Mouse (Mus musculus) kidney, adult 2 months (tissue): Measurements from ENCODE around the gene Ssna1. TPM values are rescaled to one million over a fixed set of nuclear protein-coding genes. Genes with fewer than 3 reads are reported as not detected.
A peak's percentile ranks its signal among the peaks of the same experiment; 100 is the strongest.
"Not testable (repeated sequence)": the region's sequence is repeated elsewhere in the genome, so short reads cannot be mapped to it uniquely, and the experiment has no call there.

Experiments
- DNase-seq: peaks from one replicate; pipeline ENCODE4 v3.0.0; 2021
- H3K27ac ChIP-seq: fragments of 200-500 bp; 2 replicates; pipeline ENCODE4 v1.5.1; 2012; ENCODE audit warnings: low read depth, low read length, control low read depth, inconsistent platforms; ENCODE audit not compliant: insufficient read depth
- H3K27me3 ChIP-seq: fragments of 200-500 bp; replicated peaks from 2 replicates; pipeline ENCODE4 v1.6.1; 2012; ENCODE audit warnings: mild to moderate bottlenecking, moderate library complexity, low read length, inconsistent platforms; ENCODE audit not compliant: control insufficient read depth, insufficient read depth
- H3K36me3 ChIP-seq: fragments of 200-500 bp; 2 replicates; pipeline ENCODE4 v1.6.1; 2012; ENCODE audit warnings: mild to moderate bottlenecking, moderate library complexity, low read length, inconsistent platforms; ENCODE audit not compliant: control insufficient read depth, insufficient read depth
- H3K4me1 ChIP-seq: fragments of 200-500 bp; 2 replicates; pipeline ENCODE4 v1.6.1; 2011; ENCODE audit warnings: low read length; ENCODE audit not compliant: control insufficient read depth, insufficient read depth
- H3K4me3 ChIP-seq: fragments of 200-500 bp; 2 replicates; pipeline ENCODE4 v1.5.1; 2011; ENCODE audit warnings: mild to moderate bottlenecking, low read depth, low read length, control low read depth; ENCODE audit not compliant: insufficient read depth
- CTCF ChIP-seq: fragments of 200-500 bp; conservative IDR thresholded peaks from 2 replicates; pipeline ENCODE4 v1.5.1; 2011; ENCODE audit warnings: low read depth, mild to moderate bottlenecking, control low read depth, low read length, moderate library complexity, mixed read lengths; ENCODE audit not compliant: insufficient read depth, insufficient read length
- POLR2A ChIP-seq: fragments of 200-500 bp; IDR thresholded peaks from one replicate; pipeline ENCODE4 v1.6.1; 2011; ENCODE audit warnings: low read depth, low read length, control low read depth
- WGBS: fragments of 180-500 bp; shearing (Covaris S2); methylation state at CpG from one replicate; pipeline ENCODE4 v1.1.7; 2018; 5-methylcytosine and 5-hydroxymethylcytosine counted together
- polyA plus RNA-seq: library from polyadenylated mRNA; depleted of rRNA; stranded (reverse); fragments of >200 nt; gene quantifications from 2 replicates; pipeline ENCODE4 v1.2.3, GENCODE M21; 2012

Ssna1 gene
- polyA plus RNA-seq, 1 experiment, result 48.8 TPM

DNA sequence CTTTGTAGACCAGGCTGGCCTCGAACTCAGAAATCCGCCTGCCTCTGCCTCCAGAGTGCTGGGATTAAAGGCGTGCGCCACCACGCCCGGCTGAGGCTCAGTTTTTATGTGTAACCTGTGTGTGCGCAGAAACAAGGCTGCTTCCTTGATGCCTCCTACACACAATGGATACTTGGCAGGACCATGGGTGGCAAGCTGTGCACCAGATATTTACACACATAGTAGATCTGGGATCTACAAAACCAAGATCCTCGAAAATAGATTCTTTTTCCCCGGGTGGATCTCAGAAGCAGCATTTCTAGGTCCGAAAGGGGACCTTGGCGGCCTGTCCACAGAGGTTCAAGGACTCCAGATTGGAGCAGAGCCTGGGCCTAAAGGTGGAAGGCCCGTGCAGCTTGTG is 10.4 kb downstream of the Ssna1 start:
- Histone ChIP-seq H3K27me3 (no peaks in the 10 kb centered on the region), H3K36me3 (no peaks in the 10 kb centered on the region), H3K27ac (peak overlapping the region; percentile 72), H3K4me1 (peaks cover 9% of the 10 kb centered on the region; the same call in 1 of the 2 replicates), H3K4me3 (peak overlapping the region; percentile 52)
- no peak for DNase-seq
- 51% methylated on average over 12 of the region's 12 CpGs for WGBS
- TF ChIP-seq CTCF, result no peak
- TF ChIP-seq POLR2A, result no peak

DNA sequence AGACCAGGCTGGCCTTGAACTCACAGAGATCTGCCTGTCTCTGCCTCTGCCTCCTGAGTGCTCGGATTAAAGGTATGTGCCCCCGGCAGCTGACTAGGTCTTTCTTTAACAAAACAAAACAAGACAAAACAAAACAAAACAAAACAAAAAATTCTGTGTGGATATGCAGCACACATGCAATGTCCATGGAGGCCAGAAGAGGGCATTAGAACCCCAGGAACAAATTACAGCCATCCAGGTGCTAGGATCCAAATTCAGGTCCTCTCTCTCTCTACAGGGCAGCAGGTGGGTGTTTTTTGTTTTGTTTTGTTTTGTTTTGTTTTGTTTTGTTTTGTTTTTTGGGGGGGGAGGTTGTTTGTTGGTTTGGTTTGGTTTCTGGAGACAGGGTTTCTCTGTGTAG is 13.4 kb downstream of the Ssna1 start:
- WGBS, result 55% methylated on average over 2 of the region's 2 CpGs
- H3K36me3 ChIP-seq, result no peaks in the 10 kb centered on the region
- no peak for DNase-seq
- H3K27me3 ChIP-seq, result no peaks in the 10 kb centered on the region
- TF ChIP-seq POLR2A (no peak), CTCF (peak; percentile 46)
- H3K4me1 ChIP-seq, result peaks cover 12% of the 10 kb centered on the region; the same call in 1 of the 2 replicates
- no peak overlapping the region for H3K27ac ChIP-seq
- H3K4me3 ChIP-seq, result no peak overlapping the region

DNA sequence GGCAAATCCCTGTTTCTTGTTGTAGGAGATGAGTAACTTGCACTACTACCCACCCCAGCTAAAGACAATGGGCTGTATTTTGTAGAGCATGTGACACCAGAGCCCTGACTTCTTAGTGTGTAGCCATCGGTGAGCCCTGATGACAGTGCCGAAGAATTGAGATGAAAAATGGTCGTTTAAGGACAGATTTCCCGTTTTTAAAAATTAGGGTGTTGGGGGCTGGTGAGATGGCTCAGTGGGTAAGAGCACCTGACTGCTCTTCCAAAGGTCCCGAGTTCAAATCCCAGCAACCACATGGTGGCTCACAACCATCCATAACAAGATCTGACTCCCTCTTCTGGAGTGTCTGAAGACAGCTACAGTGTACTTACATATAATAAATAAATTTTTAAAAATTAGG is 15.0 kb downstream of the Ssna1 start:
- H3K27ac ChIP-seq, H3K4me3 ChIP-seq, H3K36me3 ChIP-seq, H3K27me3 ChIP-seq, DNase-seq: not testable (repeated sequence)
- H3K4me1 ChIP-seq, result peaks cover 12% of the 10 kb centered on the region; the same call in 1 of the 2 replicates
- 83% methylated on average over 5 of the region's 5 CpGs for WGBS

DNA sequence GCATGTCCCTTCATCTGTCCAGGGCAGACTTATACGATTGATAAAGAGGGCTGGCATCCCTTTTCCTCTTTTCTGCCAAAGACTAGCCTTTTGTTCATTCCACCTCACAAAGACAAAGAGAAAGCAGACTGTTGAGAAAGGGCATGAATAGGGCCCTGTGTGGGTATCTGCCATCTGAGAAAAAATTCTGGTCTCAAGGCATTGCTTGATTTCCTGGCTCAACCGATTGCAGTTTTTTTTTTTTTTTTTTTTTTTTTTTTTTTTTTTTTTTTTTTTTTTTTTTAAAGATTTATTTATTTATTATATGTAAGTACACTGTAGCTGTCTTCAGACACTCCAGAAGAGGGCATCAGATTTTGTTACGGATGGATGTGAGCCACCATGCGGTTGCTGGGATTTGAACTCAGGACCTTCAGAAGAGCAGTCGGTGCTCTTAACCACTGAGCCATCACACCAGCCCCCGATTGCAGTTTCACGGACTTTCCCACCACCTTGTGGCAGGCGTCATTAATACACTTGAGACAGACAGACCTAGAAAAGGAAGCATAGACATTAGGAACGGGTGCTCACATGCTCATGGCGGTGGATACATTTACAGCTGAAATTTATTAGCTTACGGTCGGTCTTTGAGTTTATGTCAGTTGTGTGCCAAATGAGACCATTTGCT is 15.7 kb downstream of the Ssna1 start:
- H3K4me3 ChIP-seq, result peak overlapping the region; percentile 89; the same call in 1 of the 2 replicates
- WGBS, result 44% methylated on average over 12 of the region's 12 CpGs
- peak; percentile 66 for DNase-seq
- H3K36me3 ChIP-seq, H3K27me3 ChIP-seq, H3K4me1 ChIP-seq, H3K27ac ChIP-seq: not testable (repeated sequence)
- TF ChIP-seq CTCF, result peak; percentile 39; the same call in 1 of the 2 replicates

DNA sequence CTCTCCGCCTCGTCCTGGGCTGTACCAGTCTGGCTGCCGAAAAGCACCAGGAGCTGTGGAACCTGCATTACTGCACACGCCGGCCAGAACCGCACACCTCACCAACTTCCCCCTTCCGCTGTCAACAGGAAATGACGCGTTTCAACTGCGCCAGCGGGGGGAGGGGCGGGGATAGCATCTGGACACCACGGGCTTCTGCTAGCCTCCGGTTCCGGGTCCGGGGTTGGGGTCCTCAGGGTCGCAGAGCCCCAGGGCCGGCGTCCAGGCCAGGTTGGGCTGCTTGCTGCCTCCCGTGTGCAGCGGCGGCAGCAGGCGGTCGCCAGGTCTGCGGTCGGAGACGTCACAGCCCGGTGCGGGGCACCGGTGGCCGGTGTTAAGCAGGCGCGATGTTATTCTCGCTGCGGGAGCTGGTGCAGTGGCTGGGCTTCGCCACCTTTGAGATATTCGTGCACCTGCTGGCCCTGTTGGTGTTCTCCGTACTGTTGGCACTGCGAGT is 16.9 kb downstream of the Ssna1 start, which contains the start of gene Tmem203:
Gene Tmem203, plus strand, starts transcription at position 156 of the 496 bp plus-strand sequence.
- under 1% methylated on average over 39 of the region's 39 CpGs for WGBS
- Histone ChIP-seq H3K4me1 (peaks cover 9% of the 10 kb centered on the region; the same call in 1 of the 2 replicates), H3K4me3 (peak within 1 kb of the TSS; percentile 89), H3K27ac (peak within 1 kb of the TSS; percentile 37), H3K36me3 (no peaks in the 10 kb centered on the region), H3K27me3 (no peaks in the 10 kb centered on the region)
- DNase-seq, result peak; percentile 93
- TF ChIP-seq POLR2A (peak; percentile 76), CTCF (no peak)

DNA sequence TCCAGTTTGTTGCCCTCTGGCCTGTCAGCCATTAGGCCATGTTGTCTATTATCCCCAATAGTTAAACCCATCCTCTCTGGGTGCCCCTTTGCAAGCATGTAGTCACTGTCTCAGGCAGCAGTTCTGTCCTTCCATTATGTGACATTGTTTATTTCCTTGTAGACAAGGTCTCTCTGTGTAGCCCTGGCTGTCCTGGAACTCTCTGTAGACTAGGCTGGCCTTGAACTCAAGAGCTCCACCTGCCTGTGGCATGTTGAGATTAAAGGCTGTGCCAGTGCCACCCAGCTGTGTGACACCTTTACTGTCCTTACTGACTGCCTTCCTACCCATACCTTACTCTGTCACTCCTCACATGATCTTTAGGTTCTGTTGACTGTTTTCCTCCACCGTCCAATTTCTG is 19.9 kb downstream of the Ssna1 start:
- no peaks in the 10 kb centered on the region for H3K36me3 ChIP-seq
- DNase-seq, result peak; percentile 59

DNA sequence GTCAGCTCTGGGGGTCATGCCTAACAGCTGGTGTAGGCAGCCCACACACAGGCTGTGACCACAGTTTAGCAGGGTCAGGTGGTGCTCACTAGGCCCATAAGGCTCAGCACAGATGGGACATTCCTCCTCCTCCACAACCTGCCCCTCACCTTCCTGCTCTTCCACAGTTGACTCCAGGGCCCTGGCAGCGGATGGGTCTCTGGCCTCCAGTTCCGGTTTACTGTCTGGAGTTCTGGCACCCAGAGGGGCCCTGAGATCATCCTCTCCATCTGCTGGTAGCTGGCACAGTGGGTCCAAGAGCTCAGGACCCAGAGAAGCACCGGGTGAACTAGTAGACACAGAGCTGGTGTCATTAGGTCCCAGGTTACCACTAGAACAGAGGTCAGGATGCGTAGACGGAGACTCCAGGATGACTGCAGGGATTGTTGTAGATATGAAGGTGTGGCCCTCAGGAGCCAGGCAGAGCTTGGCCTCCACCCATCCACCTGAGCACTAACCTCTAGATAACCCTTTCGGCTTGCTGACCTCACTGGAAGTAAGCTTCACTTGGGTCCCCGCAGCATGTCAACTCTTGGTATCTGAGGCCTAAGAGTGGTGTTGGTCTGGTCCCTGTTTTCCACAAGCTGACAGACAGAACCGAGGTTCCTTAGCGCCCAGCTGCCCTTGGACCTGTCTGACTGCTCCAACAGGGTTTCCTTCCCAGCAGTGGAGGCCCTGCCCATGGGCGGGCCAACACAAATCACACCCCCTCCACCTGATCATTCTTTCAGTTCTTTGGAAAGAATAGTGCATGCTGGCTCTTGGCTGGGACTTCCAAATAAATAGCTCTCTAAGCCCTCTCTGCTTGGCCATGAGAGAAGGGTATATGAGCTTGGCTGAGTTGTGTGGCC is 25.8 kb downstream of the Ssna1 start, which contains the start of gene AL732309.1:
Gene AL732309.1, minus strand, starts transcription at position 681 of the 890 bp plus-strand sequence.
- Histone ChIP-seq H3K4me1 (peaks cover under 1% of the 10 kb centered on the region; the same call in 1 of the 2 replicates), H3K27me3 (no peaks in the 10 kb centered on the region), H3K4me3 (no peak within 1 kb of the TSS), H3K27ac (peak within 1 kb of the TSS; percentile 6; the same call in 1 of the 2 replicates), H3K36me3 (no peaks in the 10 kb centered on the region)
- DNase-seq, result peak; percentile 69
- TF ChIP-seq POLR2A (no peak), CTCF (no peak)
- 75% methylated on average over 10 of the region's 10 CpGs for WGBS

More for the DNA sequence above, 19.9 kb downstream of the Ssna1 start:
- H3K4me1 ChIP-seq, result peaks cover 9% of the 10 kb centered on the region; the same call in 1 of the 2 replicates
- H3K4me3 ChIP-seq, result no peak overlapping the region
- WGBS, result 92% methylated on average over 1 of the region's 1 CpGs
- no peaks in the 10 kb centered on the region for H3K27me3 ChIP-seq
- no peak overlapping the region for H3K27ac ChIP-seq
- TF ChIP-seq CTCF, result peak; percentile 65
- TF ChIP-seq POLR2A, result no peak
